Mouse (Mus musculus) E14TG2a.4 (cell line): ENCODE measurements around the gene Gm17545.

ENCODE experiments used
- H3K27me3 ChIP-seq: 2 replicates; pipeline ENCODE4 v1.6.1; 2014; ENCODE audit warnings: low read length, control low read depth; ENCODE audit not compliant: insufficient read depth
- H3K36me3 ChIP-seq: 2 replicates; pipeline ENCODE4 v1.6.1; 2014; ENCODE audit warnings: low read length, control low read depth; ENCODE audit not compliant: insufficient read depth
- H3K4me1 ChIP-seq: replicated peaks from 2 replicates; pipeline ENCODE4 v1.6.1; 2014; ENCODE audit warnings: low read depth, low read length, control low read depth
- H3K4me3 ChIP-seq: replicated peaks from 2 replicates; pipeline ENCODE4 v1.5.1; 2014; ENCODE audit warnings: mild to moderate bottlenecking, low read length
- H3K9me3 ChIP-seq: 2 replicates; pipeline ENCODE4 v1.6.1; 2014; ENCODE audit warnings: low read length, control low read depth
- CTCF ChIP-seq: conservative IDR thresholded peaks from 2 replicates; pipeline ENCODE4 v1.5.1; 2014; ENCODE audit warnings: low read length
- NANOG ChIP-seq: IDR thresholded peaks from 2 replicates; pipeline ENCODE4 v1.6.1; 2014; ENCODE audit warnings: borderline replicate concordance, low read length, mixed read lengths
- POU5F1 ChIP-seq: IDR thresholded peaks from 2 replicates; pipeline ENCODE4 v1.6.1; 2014; ENCODE audit warnings: low read length, borderline replicate concordance

The Gm17545 gene

GRCm38 (mm10) chr9:22420491-22420890 lies 33.6 kb upstream of the Gm17545 start:
- Histone ChIP-seq H3K36me3 (no peaks in the 10 kb centered on the region), H3K27me3 (no peaks in the 10 kb centered on the region), H3K4me1 (peaks cover 17% of the 10 kb centered on the region), H3K9me3 (no peaks in the 10 kb centered on the region), H3K4me3 (no peak overlapping the region)
- TF ChIP-seq POU5F1 (no peak), NANOG (no peak), CTCF (no peak)

GRCm38 (mm10) chr9:22422559-22422958 lies 31.5 kb upstream of the Gm17545 start:
- H3K4me3 ChIP-seq, result no peak overlapping the region
- no peaks in the 10 kb centered on the region for H3K9me3 ChIP-seq
- no peaks in the 10 kb centered on the region for H3K27me3 ChIP-seq
- H3K36me3 ChIP-seq, result no peaks in the 10 kb centered on the region
- no peak for TF ChIP-seq NANOG
- no peak for TF ChIP-seq POU5F1
- no peak for TF ChIP-seq CTCF
- peaks cover 22% of the 10 kb centered on the region for H3K4me1 ChIP-seq

- Histone ChIP-seq H3K9me3 (no peaks in the 10 kb centered on the region), H3K4me1 (peaks cover 20% of the 10 kb centered on the region), H3K36me3 (no peaks in the 10 kb centered on the region), H3K4me3 (no peak overlapping the region), H3K27me3 (no peaks in the 10 kb centered on the region)
- TF ChIP-seq CTCF (no peak), NANOG (no peak), POU5F1 (no peak)
Measured at GRCm38 (mm10) chr9:22423507-22423906, 30.6 kb upstream of the Gm17545 start.

GRCm38 (mm10) chr9:22424196-22424595 lies 29.9 kb upstream of the Gm17545 start:
- Histone ChIP-seq H3K4me1 (peaks cover 25% of the 10 kb centered on the region), H3K27me3 (no peaks in the 10 kb centered on the region), H3K9me3 (no peaks in the 10 kb centered on the region), H3K36me3 (no peaks in the 10 kb centered on the region), H3K4me3 (no peak overlapping the region)
- TF ChIP-seq CTCF (no peak), NANOG (no peak), POU5F1 (no peak)

- Histone ChIP-seq H3K4me1 (peaks cover 25% of the 10 kb centered on the region), H3K36me3 (no peaks in the 10 kb centered on the region), H3K27me3 (no peaks in the 10 kb centered on the region), H3K9me3 (no peaks in the 10 kb centered on the region), H3K4me3 (no peak overlapping the region)
- no peak for TF ChIP-seq POU5F1
- TF ChIP-seq NANOG, result no peak
- TF ChIP-seq CTCF, result no peak
Measured at GRCm38 (mm10) chr9:22424719-22425118, 29.4 kb upstream of the Gm17545 start.

- H3K27me3 ChIP-seq, result no peaks in the 10 kb centered on the region
- no peak for TF ChIP-seq CTCF
- no peaks in the 10 kb centered on the region for H3K36me3 ChIP-seq
- H3K4me1 ChIP-seq, result peaks cover 34% of the 10 kb centered on the region
- no peak overlapping the region for H3K4me3 ChIP-seq
- H3K9me3 ChIP-seq, result no peaks in the 10 kb centered on the region
Measured at GRCm38 (mm10) chr9:22428028-22428665, 25.9 kb upstream of the Gm17545 start.

- Histone ChIP-seq H3K4me1 (peaks cover 41% of the 10 kb centered on the region), H3K4me3 (no peak overlapping the region), H3K9me3 (no peaks in the 10 kb centered on the region), H3K27me3 (no peaks in the 10 kb centered on the region), H3K36me3 (no peaks in the 10 kb centered on the region)
- no peak for TF ChIP-seq POU5F1
- TF ChIP-seq NANOG, result no peak
- no peak for TF ChIP-seq CTCF
Measured at GRCm38 (mm10) chr9:22428666-22429410, 25.3 kb upstream of the Gm17545 start.

GRCm38 (mm10) chr9:22429533-22430241 lies 24.4 kb upstream of the Gm17545 start:
- no peaks in the 10 kb centered on the region for H3K36me3 ChIP-seq
- TF ChIP-seq POU5F1 (no peak), NANOG (no peak), CTCF (no peak)
- H3K4me3 ChIP-seq, result no peak overlapping the region
- no peaks in the 10 kb centered on the region for H3K9me3 ChIP-seq
- no peaks in the 10 kb centered on the region for H3K27me3 ChIP-seq
- peaks cover 41% of the 10 kb centered on the region for H3K4me1 ChIP-seq
